Mouse (Mus musculus): Measurements from ENCODE around the gene Prcp. TPM values are rescaled to one million over a fixed set of nuclear protein-coding genes. Genes with fewer than 3 reads are reported as not detected.

Prcp gene
- polyA plus RNA-seq (2017; shearing (Covaris generic)): 10 to 100 TPM in 1 of 2 experiments, 1 to 10 TPM in 1; 7.9 to 13.4 TPM

DNA sequence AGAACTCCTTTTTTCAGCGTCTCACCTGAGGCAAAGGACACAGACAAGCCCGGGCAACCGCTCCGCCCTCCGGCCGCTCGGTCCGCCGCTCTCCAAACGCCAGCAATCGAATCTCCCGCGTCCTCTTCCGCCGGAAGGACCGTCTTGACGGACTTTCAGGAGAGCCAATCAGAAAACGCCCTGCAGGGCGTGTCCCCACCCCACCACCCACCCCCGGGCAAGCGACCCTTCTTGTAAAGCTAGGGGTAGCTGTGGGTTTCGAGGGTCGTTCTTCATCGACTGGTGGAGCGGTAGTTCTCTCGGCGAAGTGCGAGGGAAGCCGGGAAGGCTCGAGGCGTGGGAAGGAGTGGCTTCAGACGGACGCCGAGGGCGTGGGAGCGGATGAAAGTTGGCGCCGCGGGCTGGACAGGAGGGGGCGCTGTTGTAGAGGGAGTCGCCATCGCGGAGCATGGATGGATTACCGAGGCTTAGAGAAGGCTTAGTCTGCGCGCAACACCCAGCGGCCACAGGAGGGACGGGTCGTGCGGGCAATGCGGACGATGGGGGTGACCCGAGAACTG is at the start of gene Prcp, which contains the start of gene Ddias:
Gene Prcp (plus strand): TSS at position 355 of the 560 bp plus-strand sequence.
Gene Ddias (minus strand): TSS at position 132 of the 560 bp plus-strand sequence.

Other genes starting within 250 kb of the Prcp start
- under 1 TPM in 1 of 2 experiments, not detected in 1; 0.49 TPM for gene Ankrd42, start 237.3 kb upstream of the Prcp start, polyA plus RNA-seq (2017; shearing (Covaris generic))
- gene Pcf11, start 204.5 kb upstream of the Prcp start, polyA plus RNA-seq (2017; shearing (Covaris generic)): 10 to 100 TPM; 33.5 to 36.5 TPM
- under 1 TPM; 0.45 TPM for gene Rab30, start 132.9 kb upstream of the Prcp start, polyA plus RNA-seq (2017; shearing (Covaris generic))
- 1 to 10 TPM; 3.3 to 3.6 TPM for gene Ddias, start 223 bp upstream of the Prcp start, polyA plus RNA-seq (2017; shearing (Covaris generic))
- not detected for gene Fam181b, start 205.4 kb downstream of the Prcp start, polyA plus RNA-seq (2017; shearing (Covaris generic))